Mouse (Mus musculus) neural tube, embryonic 15.5 days (tissue): ENCODE measurements around the gene 4930467E23Rik. TPM values are rescaled to one million over a fixed set of nuclear protein-coding genes. Genes with fewer than 3 reads are reported as not detected.
A peak's percentile ranks its signal among the peaks of the same experiment; 100 is the strongest.
"Not testable (repeated sequence)": the region's sequence is repeated elsewhere in the genome, so short reads cannot be mapped to it uniquely, and the experiment has no call there.

Experiments
- ATAC-seq: fragments of 200-750 bp; cut with Nextera tagmentation; 2 replicates; pipeline ENCODE4 v1.8.0; 2017; ENCODE audit warnings: mild to moderate bottlenecking, moderate TSS enrichment, moderate library complexity; ENCODE audit not compliant: low FRiP score
- H3K27ac ChIP-seq: fragments of 300-500 bp; sonication (generic); replicated peaks from 2 replicates; pipeline ENCODE4 v1.5.1; 2015; ENCODE audit warnings: mild to moderate bottlenecking, inconsistent platforms
- H3K27me3 ChIP-seq: fragments of 300-500 bp; sonication (generic); replicated peaks from 2 replicates; pipeline ENCODE4 v1.6.1; 2015; ENCODE audit warnings: inconsistent platforms
- H3K36me3 ChIP-seq: fragments of 300-500 bp; sonication (generic); 2 replicates; pipeline ENCODE4 v1.6.1; 2015; ENCODE audit warnings: inconsistent platforms
- H3K4me1 ChIP-seq: fragments of 300-500 bp; sonication (generic); 2 replicates; pipeline ENCODE4 v1.6.1; 2015; ENCODE audit warnings: inconsistent platforms
- H3K4me2 ChIP-seq: fragments of 300-500 bp; sonication (generic); 2 replicates; pipeline ENCODE4 v1.6.1; 2015; ENCODE audit warnings: inconsistent platforms, mild to moderate bottlenecking, moderate library complexity
- H3K4me3 ChIP-seq: fragments of 300-500 bp; sonication (generic); replicated peaks from 2 replicates; pipeline ENCODE4 v1.5.1; 2015; ENCODE audit warnings: mild to moderate bottlenecking, inconsistent platforms
- H3K9ac ChIP-seq: fragments of 300-500 bp; sonication (generic); replicated peaks from 2 replicates; pipeline ENCODE4 v1.6.1; 2015; ENCODE audit warnings: mild to moderate bottlenecking, inconsistent platforms
- H3K9me3 ChIP-seq: fragments of 300-500 bp; sonication (generic); replicated peaks from 2 replicates; pipeline ENCODE4 v1.6.1; 2016; ENCODE audit warnings: inconsistent platforms
- WGBS: fragments of 180-500 bp; shearing (Covaris S2); methylation state at CpG from one replicate; pipeline ENCODE4 v1.1.7; 2015; ENCODE audit warnings: mixed read lengths; 5-methylcytosine and 5-hydroxymethylcytosine counted together
- polyA plus RNA-seq: library from polyadenylated mRNA; unstranded; fragments of >200 nt; fragmentation: Nextera tagmentation; extraction: Ambion mirVana; gene quantifications from 2 replicates; pipeline ENCODE4 v1.2.1, GENCODE M21; 2015

4930467E23Rik gene
- polyA plus RNA-seq, 1 experiment from 2014 or later = not detected

GRCm38 (mm10) chr8:19703906-19704305, 25.5 kb upstream of the 4930467E23Rik start:
- not testable (repeated sequence) for H3K4me3 ChIP-seq, H3K9ac ChIP-seq, H3K4me1 ChIP-seq, H3K27ac ChIP-seq, H3K4me2 ChIP-seq, H3K27me3 ChIP-seq, H3K9me3 ChIP-seq, ATAC-seq, H3K36me3 ChIP-seq

GRCm38 (mm10) chr8:19704441-19705215, 24.7 kb upstream of the 4930467E23Rik start:
- not testable (repeated sequence) for H3K9me3 ChIP-seq, H3K27ac ChIP-seq, H3K9ac ChIP-seq, ATAC-seq, H3K36me3 ChIP-seq, H3K4me3 ChIP-seq, H3K4me1 ChIP-seq, H3K27me3 ChIP-seq, H3K4me2 ChIP-seq
- 63% methylated on average over 3 of the region's 4 CpGs for WGBS

GRCm38 (mm10) chr8:19705216-19705600, 24.2 kb upstream of the 4930467E23Rik start:
- not testable (repeated sequence) for H3K4me2 ChIP-seq, H3K27ac ChIP-seq, ATAC-seq, H3K9ac ChIP-seq, H3K4me1 ChIP-seq, H3K27me3 ChIP-seq, H3K9me3 ChIP-seq, H3K4me3 ChIP-seq, H3K36me3 ChIP-seq
- 81% methylated on average over 9 of the region's 9 CpGs for WGBS

- H3K36me3 ChIP-seq, H3K27ac ChIP-seq, H3K9me3 ChIP-seq, ATAC-seq, H3K4me2 ChIP-seq, H3K4me1 ChIP-seq, H3K4me3 ChIP-seq, H3K27me3 ChIP-seq, H3K9ac ChIP-seq: not testable (repeated sequence)
- 83% methylated on average over 4 of the region's 4 CpGs for WGBS
These were observed 23.2 kb upstream of the 4930467E23Rik start for GRCm38 (mm10) chr8:19706101-19706725.

- H3K9me3 ChIP-seq, ATAC-seq, H3K36me3 ChIP-seq, H3K27ac ChIP-seq, H3K27me3 ChIP-seq, H3K4me3 ChIP-seq, H3K9ac ChIP-seq, H3K4me1 ChIP-seq, H3K4me2 ChIP-seq: not testable (repeated sequence)
- 71% methylated on average over 7 of the region's 7 CpGs for WGBS
These were observed 22.2 kb upstream of the 4930467E23Rik start for GRCm38 (mm10) chr8:19706918-19707760.

- not testable (repeated sequence) for H3K9ac ChIP-seq, H3K4me1 ChIP-seq, H3K4me3 ChIP-seq, H3K27me3 ChIP-seq, H3K27ac ChIP-seq, H3K9me3 ChIP-seq, H3K4me2 ChIP-seq, H3K36me3 ChIP-seq
- ATAC-seq = 0 out of 2 replicates have a peak, but pooled peaks have one; percentile 41
- WGBS = 85% methylated on average over 13 of the region's 15 CpGs
These were observed 21.5 kb upstream of the 4930467E23Rik start for GRCm38 (mm10) chr8:19707761-19708443.

- not testable (repeated sequence) for H3K9me3 ChIP-seq, H3K9ac ChIP-seq, H3K4me3 ChIP-seq, H3K4me2 ChIP-seq, H3K27ac ChIP-seq, H3K36me3 ChIP-seq, ATAC-seq, H3K27me3 ChIP-seq, H3K4me1 ChIP-seq
These were observed 20.4 kb upstream of the 4930467E23Rik start for GRCm38 (mm10) chr8:19708976-19709375.

- 92% methylated on average over 4 of the region's 4 CpGs for WGBS
- not testable (repeated sequence) for ATAC-seq, H3K4me3 ChIP-seq, H3K9me3 ChIP-seq, H3K9ac ChIP-seq, H3K4me2 ChIP-seq, H3K27me3 ChIP-seq, H3K36me3 ChIP-seq, H3K4me1 ChIP-seq, H3K27ac ChIP-seq
These were observed 19.9 kb upstream of the 4930467E23Rik start for GRCm38 (mm10) chr8:19709488-19709887.

- H3K9ac ChIP-seq, H3K27me3 ChIP-seq, H3K4me3 ChIP-seq, H3K4me1 ChIP-seq, H3K9me3 ChIP-seq, H3K36me3 ChIP-seq, H3K4me2 ChIP-seq, ATAC-seq, H3K27ac ChIP-seq: not testable (repeated sequence)
- WGBS = 91% methylated on average over 8 of the region's 9 CpGs
These were observed 18.1 kb upstream of the 4930467E23Rik start for GRCm38 (mm10) chr8:19711171-19711860.

GRCm38 (mm10) chr8:19712227-19712750, 17.1 kb upstream of the 4930467E23Rik start:
- ATAC-seq, H3K9me3 ChIP-seq, H3K27ac ChIP-seq, H3K4me2 ChIP-seq, H3K27me3 ChIP-seq, H3K9ac ChIP-seq, H3K4me3 ChIP-seq, H3K36me3 ChIP-seq, H3K4me1 ChIP-seq: not testable (repeated sequence)
- 100% methylated on average over 2 of the region's 2 CpGs for WGBS

- not testable (repeated sequence) for H3K27ac ChIP-seq, H3K4me2 ChIP-seq, H3K9me3 ChIP-seq, H3K4me1 ChIP-seq, H3K27me3 ChIP-seq, H3K36me3 ChIP-seq, H3K4me3 ChIP-seq, ATAC-seq, H3K9ac ChIP-seq
- WGBS = 76% methylated on average over 4 of the region's 4 CpGs
These were observed 16.6 kb upstream of the 4930467E23Rik start for GRCm38 (mm10) chr8:19712816-19713215.
